Mouse (Mus musculus) heart, embryonic 11.5 days (tissue): ENCODE measurements at regions not wholly inside any gene's neighbourhood (a gene's known extent, or its start where the extent isn't known, plus 50 kb on each side); places are given as distances from the start of the nearest gene placed in this dataset.

Experiments
- ATAC-seq: fragments of 200-750 bp; cut with Nextera tagmentation; replicated peaks from 2 replicates; pipeline ENCODE4 v1.8.0; 2017; ENCODE audit warnings: moderate library complexity; ENCODE audit not compliant: insufficient number of reproducible peaks, low FRiP score, low TSS enrichment
- H3K27ac ChIP-seq: fragments of 300-500 bp; sonication (generic); 2 replicates; pipeline ENCODE4 v1.5.1; 2014; ENCODE audit warnings: mild to moderate bottlenecking, low read depth, low read length
- H3K27me3 ChIP-seq: fragments of 300-500 bp; sonication (generic); 2 replicates; pipeline ENCODE4 v1.6.1; 2014; ENCODE audit warnings: mild to moderate bottlenecking, low read length, mixed read lengths; ENCODE audit not compliant: control insufficient read depth, insufficient read depth
- H3K36me3 ChIP-seq: fragments of 300-500 bp; sonication (generic); 2 replicates; pipeline ENCODE4 v1.6.1; 2014; ENCODE audit warnings: mild to moderate bottlenecking, low read length, moderate library complexity, mixed read lengths; ENCODE audit not compliant: control insufficient read depth, insufficient read depth
- H3K4me1 ChIP-seq: fragments of 300-500 bp; sonication (generic); 2 replicates; pipeline ENCODE4 v1.6.1; 2014; ENCODE audit warnings: low read length; ENCODE audit not compliant: control insufficient read depth, insufficient read depth
- H3K4me2 ChIP-seq: fragments of 300-500 bp; sonication (generic); 2 replicates; pipeline ENCODE4 v1.6.1; 2014; ENCODE audit warnings: mild to moderate bottlenecking, moderate library complexity
- H3K4me3 ChIP-seq: fragments of 300-500 bp; sonication (generic); 2 replicates; pipeline ENCODE4 v1.5.1; 2014; ENCODE audit warnings: low read depth, low read length
- H3K9ac ChIP-seq: fragments of 300-500 bp; sonication (generic); 2 replicates; pipeline ENCODE4 v1.6.1; 2014; ENCODE audit warnings: mild to moderate bottlenecking, low read depth, low read length, moderate library complexity
- H3K9me3 ChIP-seq: fragments of 300-500 bp; sonication (generic); replicated peaks from 2 replicates; pipeline ENCODE4 v1.6.1; 2016; ENCODE audit warnings: low read length; ENCODE audit not compliant: control insufficient read depth
- WGBS: fragments of 180-500 bp; shearing (Covaris S2); extraction: QIAGEN DNeasy Blood & Tissue Kit; methylation state at CpG from one replicate; pipeline ENCODE4 v1.1.7; 2014; ENCODE audit not compliant: insufficient replicate concordance; 5-methylcytosine and 5-hydroxymethylcytosine counted together

GRCm38 (mm10) chr13:116143022-116143421 lies 166.5 kb downstream of the Isl1 start:
- Histone ChIP-seq H3K4me2 (peak overlapping the region; percentile 41), H3K27me3 (no peaks in the 10 kb centered on the region), H3K9me3 (no peaks in the 10 kb centered on the region), H3K4me3 (no peak overlapping the region), H3K9ac (no peak overlapping the region), H3K36me3 (no peaks in the 10 kb centered on the region), H3K27ac (no peak overlapping the region), H3K4me1 (no peaks in the 10 kb centered on the region)
- no peak for ATAC-seq
- 35% methylated on average over 5 of the region's 5 CpGs for WGBS

- no peaks in the 10 kb centered on the region for H3K27me3 ChIP-seq
- no peak overlapping the region for H3K4me3 ChIP-seq
- H3K9me3 ChIP-seq: no peaks in the 10 kb centered on the region
- H3K27ac ChIP-seq: no peak overlapping the region
- H3K4me2 ChIP-seq: no peak overlapping the region
- WGBS: 74% methylated on average over 1 of the region's 1 CpGs
- H3K9ac ChIP-seq: no peak overlapping the region
- H3K4me1 ChIP-seq: no peaks in the 10 kb centered on the region
- no peak for ATAC-seq
- no peaks in the 10 kb centered on the region for H3K36me3 ChIP-seq
These were observed 190.8 kb downstream of the Isl1 start for GRCm38 (mm10) chr13:116118664-116119063.

GRCm38 (mm10) chr13:116111032-116111808 lies 198.3 kb downstream of the Isl1 start:
- WGBS: 75% methylated on average over 7 of the region's 7 CpGs
- H3K9me3 ChIP-seq: no peaks in the 10 kb centered on the region
- H3K4me1 ChIP-seq: no peaks in the 10 kb centered on the region
- H3K4me3 ChIP-seq: no peak overlapping the region
- no peak overlapping the region for H3K27ac ChIP-seq
- no peaks in the 10 kb centered on the region for H3K36me3 ChIP-seq
- ATAC-seq: no peak
- no peak overlapping the region for H3K9ac ChIP-seq
- H3K27me3 ChIP-seq: no peaks in the 10 kb centered on the region
- no peak overlapping the region for H3K4me2 ChIP-seq

- no peak for ATAC-seq
- no peak overlapping the region for H3K9ac ChIP-seq
- H3K4me2 ChIP-seq: no peak overlapping the region
- no peaks in the 10 kb centered on the region for H3K36me3 ChIP-seq
- no peaks in the 10 kb centered on the region for H3K9me3 ChIP-seq
- WGBS: 97% methylated on average over 2 of the region's 2 CpGs
- H3K4me1 ChIP-seq: no peaks in the 10 kb centered on the region
- no peak overlapping the region for H3K27ac ChIP-seq
- H3K27me3 ChIP-seq: no peaks in the 10 kb centered on the region
- no peak overlapping the region for H3K4me3 ChIP-seq
These were observed 198.9 kb downstream of the Isl1 start for GRCm38 (mm10) chr13:116110578-116110977.

- Histone ChIP-seq H3K4me2 (no peak overlapping the region), H3K4me3 (no peak overlapping the region), H3K27me3 (no peaks in the 10 kb centered on the region), H3K4me1 (no peaks in the 10 kb centered on the region), H3K9ac (no peak overlapping the region), H3K36me3 (no peaks in the 10 kb centered on the region), H3K9me3 (no peaks in the 10 kb centered on the region), H3K27ac (no peak overlapping the region)
- WGBS: 69% methylated on average over 4 of the region's 4 CpGs
- no peak for ATAC-seq
These were observed 221.8 kb downstream of the Isl1 start for GRCm38 (mm10) chr13:116087541-116088308.

- Histone ChIP-seq H3K4me1 (no peaks in the 10 kb centered on the region), H3K4me3 (no peak overlapping the region), H3K9ac (no peak overlapping the region), H3K36me3 (no peaks in the 10 kb centered on the region), H3K27me3 (no peaks in the 10 kb centered on the region), H3K4me2 (no peak overlapping the region), H3K27ac (no peak overlapping the region), H3K9me3 (no peaks in the 10 kb centered on the region)
- WGBS: 96% methylated on average over 1 of the region's 1 CpGs
- ATAC-seq: no peak
These were observed 222.3 kb downstream of the Isl1 start for GRCm38 (mm10) chr13:116087140-116087539.

- WGBS: 85% methylated on average over 5 of the region's 5 CpGs
These were observed 252.4 kb downstream of the Isl1 start for GRCm38 (mm10) chr13:116056976-116057647.

GRCm38 (mm10) chr13:116056112-116056652 lies 253.3 kb downstream of the Isl1 start:
- Histone ChIP-seq H3K4me3 (no peak overlapping the region), H3K27ac (no peak overlapping the region), H3K9me3 (no peaks in the 10 kb centered on the region), H3K27me3 (no peaks in the 10 kb centered on the region), H3K4me1 (no peaks in the 10 kb centered on the region), H3K9ac (no peak overlapping the region), H3K4me2 (no peak overlapping the region), H3K36me3 (no peaks in the 10 kb centered on the region)
- 80% methylated on average over 3 of the region's 3 CpGs for WGBS
- no peak for ATAC-seq

More at GRCm38 (mm10) chr13:116056976-116057647, 252.4 kb downstream of the Isl1 start:
- H3K4me3 ChIP-seq: no peak overlapping the region
- no peaks in the 10 kb centered on the region for H3K27me3 ChIP-seq
- no peaks in the 10 kb centered on the region for H3K9me3 ChIP-seq
- ATAC-seq: no peak
- H3K36me3 ChIP-seq: no peaks in the 10 kb centered on the region
- H3K27ac ChIP-seq: no peak overlapping the region
- no peak overlapping the region for H3K9ac ChIP-seq
- no peak overlapping the region for H3K4me2 ChIP-seq
- no peaks in the 10 kb centered on the region for H3K4me1 ChIP-seq
